Mouse (Mus musculus) erythroblast, embryonic 14.5 days (primary cell): ENCODE results near the gene Zan. TPM values are rescaled to one million over a fixed set of nuclear protein-coding genes. Genes with fewer than 3 reads are reported as not detected.

Experiments
- H3K27me3 ChIP-seq: 2 replicates; pipeline ENCODE4 v1.6.1; 2012; ENCODE audit warnings: inconsistent platforms; ENCODE audit not compliant: control insufficient read depth
- H3K36me3 ChIP-seq: 2 replicates; pipeline ENCODE4 v1.6.1; 2012; ENCODE audit warnings: mild to moderate bottlenecking, inconsistent platforms; ENCODE audit not compliant: control insufficient read depth
- H3K4me1 ChIP-seq: 2 replicates; pipeline ENCODE4 v1.6.1; 2012; ENCODE audit warnings: inconsistent platforms; ENCODE audit not compliant: control insufficient read depth
- H3K4me3 ChIP-seq: replicated peaks from 2 replicates; pipeline ENCODE3; 2012; ENCODE audit warnings: moderate library complexity, mild to moderate bottlenecking, inconsistent platforms
- H3K9me3 ChIP-seq: 2 replicates; pipeline ENCODE4 v1.6.1; 2012; ENCODE audit warnings: low read length, inconsistent platforms, mixed read lengths; ENCODE audit not compliant: control insufficient read depth
- GATA1 ChIP-seq: IDR thresholded peaks from 2 replicates; pipeline ENCODE4 v1.6.1; 2012; ENCODE audit warnings: low read length, inconsistent platforms, mixed read lengths
- TAL1 ChIP-seq: IDR thresholded peaks from 3 replicates; pipeline ENCODE4 v1.6.1; 2012; ENCODE audit warnings: low read length, inconsistent platforms, mixed read lengths
- polyA plus RNA-seq: library from polyadenylated mRNA; stranded (reverse); fragments of >175 nt; gene quantifications from 2 replicates; pipeline ENCODE4 v1.2.3, GENCODE M21; 2012

The Zan gene
- polyA plus RNA-seq, 1 experiment = not detected

DNA sequence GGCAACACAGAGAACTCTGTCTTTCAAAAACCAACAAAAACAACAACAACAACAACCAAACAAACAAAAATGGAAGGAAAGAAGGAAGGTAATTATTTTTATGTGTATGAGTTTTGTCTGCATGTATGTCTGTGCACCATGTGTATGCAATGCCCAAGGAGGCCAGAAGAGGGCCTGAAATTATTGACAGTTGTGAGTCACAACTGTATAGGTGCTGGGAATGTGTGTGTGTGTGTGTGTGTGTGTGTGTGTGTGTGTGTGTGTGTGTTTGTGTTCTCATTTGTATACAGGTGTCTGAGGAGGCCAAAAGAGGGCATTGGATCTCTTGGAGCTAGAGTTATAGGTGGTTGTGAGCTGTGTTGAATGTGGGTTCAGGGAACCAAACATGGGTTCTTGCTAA lies 133.0 kb downstream of the Zan start:
- H3K9me3 ChIP-seq = no peaks in the 10 kb centered on the region
- no peaks in the 10 kb centered on the region for H3K36me3 ChIP-seq
- H3K27me3 ChIP-seq = peaks cover 33% of the 10 kb centered on the region
- H3K4me3 ChIP-seq = no peak overlapping the region
- peaks cover 12% of the 10 kb centered on the region for H3K4me1 ChIP-seq
- TF ChIP-seq GATA1 (no peak), TAL1 (no peak)

DNA sequence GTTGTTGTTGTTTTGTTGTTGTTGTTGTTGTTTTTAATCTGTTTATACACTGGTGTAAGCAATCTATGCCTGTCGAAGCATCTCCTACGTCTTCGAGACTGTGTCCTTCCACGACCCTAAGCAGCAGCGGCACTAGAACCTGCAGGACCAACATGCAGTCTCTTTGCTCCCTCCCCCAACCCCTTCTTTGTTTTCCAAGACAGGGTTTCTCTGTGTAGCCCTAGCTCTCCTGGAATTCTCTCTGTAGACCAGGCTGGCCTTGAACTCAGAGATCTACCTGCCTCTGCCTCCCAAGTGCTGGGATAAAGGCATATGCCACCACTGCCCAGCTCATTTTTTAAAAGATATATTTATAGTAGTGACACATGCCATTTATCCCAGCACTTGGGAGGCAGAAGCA lies 133.5 kb downstream of the Zan start:
- no peaks in the 10 kb centered on the region for H3K9me3 ChIP-seq
- no peaks in the 10 kb centered on the region for H3K36me3 ChIP-seq
- H3K27me3 ChIP-seq = peaks cover 31% of the 10 kb centered on the region

DNA sequence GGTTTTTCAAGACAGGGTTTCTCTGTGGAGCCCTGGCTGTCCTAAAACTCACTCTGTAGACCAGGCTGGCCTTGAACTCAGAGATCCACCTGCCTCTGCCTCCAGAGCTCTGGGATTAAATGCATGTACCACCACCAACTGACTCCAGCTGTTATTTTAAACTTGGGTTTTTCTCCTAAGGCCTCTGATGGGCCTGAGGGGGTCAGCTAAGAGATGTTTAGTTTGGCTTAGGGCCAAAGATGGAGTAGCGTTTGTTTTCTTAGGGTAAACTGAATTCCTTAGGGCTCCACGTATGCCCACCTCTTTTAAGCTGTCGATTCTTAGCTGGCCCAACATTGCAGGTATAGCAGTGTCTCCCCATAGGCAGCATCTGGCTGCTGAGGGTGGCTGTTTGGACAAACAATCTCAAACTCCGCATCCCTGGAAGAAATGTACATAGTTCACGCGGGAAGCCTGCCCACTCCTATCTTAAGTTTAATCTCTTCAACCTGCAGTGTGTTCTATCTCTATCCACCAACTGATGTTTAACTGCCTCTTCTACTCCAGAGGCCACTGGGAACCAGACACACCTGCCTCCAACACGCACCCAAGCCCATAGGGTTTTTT lies 134.4 kb downstream of the Zan start:
- H3K36me3 ChIP-seq = no peaks in the 10 kb centered on the region
- no peaks in the 10 kb centered on the region for H3K9me3 ChIP-seq
- H3K27me3 ChIP-seq = peaks cover 22% of the 10 kb centered on the region
- H3K4me3 ChIP-seq = no peak overlapping the region
- H3K4me1 ChIP-seq = peaks cover 25% of the 10 kb centered on the region
- TF ChIP-seq TAL1 (no peak), GATA1 (no peak)

More for the DNA sequence above, 133.5 kb downstream of the Zan start:
- TF ChIP-seq TAL1 = no peak
- TF ChIP-seq GATA1 = no peak
- H3K4me1 ChIP-seq = peaks cover 17% of the 10 kb centered on the region
- no peak overlapping the region for H3K4me3 ChIP-seq

DNA sequence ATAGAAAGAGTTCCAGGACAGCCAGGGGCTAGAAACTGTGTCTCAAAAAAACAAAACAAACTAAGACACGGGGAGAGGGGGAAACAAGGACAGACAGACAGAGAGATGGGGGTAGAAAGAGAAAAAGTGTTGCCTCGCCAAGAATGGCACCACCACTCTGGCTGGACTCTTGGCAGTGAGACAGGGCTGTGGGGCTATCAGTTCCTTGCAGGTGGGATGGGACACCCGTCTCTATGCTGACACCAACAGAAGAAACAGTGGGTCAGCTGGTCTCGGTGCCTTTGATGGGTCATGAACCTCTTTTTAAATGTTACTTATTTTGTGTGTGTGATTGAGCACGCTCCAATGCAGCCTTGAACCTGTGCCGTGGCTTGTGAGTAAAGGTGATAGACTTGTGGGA lies 136.6 kb downstream of the Zan start:
- Histone ChIP-seq H3K4me3 (no peak overlapping the region), H3K36me3 (no peaks in the 10 kb centered on the region), H3K4me1 (peaks cover 33% of the 10 kb centered on the region), H3K9me3 (no peaks in the 10 kb centered on the region), H3K27me3 (peaks cover 19% of the 10 kb centered on the region)
- no peak for TF ChIP-seq TAL1
- TF ChIP-seq GATA1 = no peak

DNA sequence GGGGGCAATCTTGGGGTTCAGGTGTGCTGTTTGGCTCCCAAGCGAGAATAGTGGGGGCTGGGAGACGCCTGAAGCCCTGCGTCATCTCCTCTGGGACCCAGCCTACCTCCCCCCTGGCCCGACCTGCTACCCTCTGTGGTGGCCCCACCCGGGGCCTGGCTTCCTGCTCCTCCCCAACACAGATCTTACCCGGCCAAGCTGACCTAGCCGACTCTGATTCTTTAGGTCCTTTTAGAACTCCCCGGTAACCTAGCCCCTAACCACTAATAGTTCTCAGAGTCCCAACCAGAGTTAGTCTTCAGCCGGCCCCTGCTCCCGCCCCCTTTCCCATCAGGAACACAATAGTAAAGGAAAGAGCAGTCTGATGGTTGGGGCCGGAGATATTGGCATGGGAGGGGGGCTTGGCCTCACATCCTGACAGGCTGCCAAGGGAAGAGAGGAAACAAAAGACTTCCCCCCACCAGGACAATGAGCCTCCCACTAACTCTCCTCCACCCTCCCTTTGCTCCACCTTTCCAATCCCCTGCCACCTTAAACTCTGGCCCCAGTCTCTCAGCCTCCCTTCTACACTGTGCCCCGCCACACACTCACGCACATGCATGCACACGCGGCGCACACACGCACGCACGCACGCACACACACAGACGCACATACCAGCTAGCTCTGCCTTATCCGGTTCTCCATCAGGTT lies 137.4 kb downstream of the Zan start:
- H3K4me1 ChIP-seq = peaks cover 33% of the 10 kb centered on the region
- peaks cover 19% of the 10 kb centered on the region for H3K27me3 ChIP-seq
- H3K9me3 ChIP-seq = no peaks in the 10 kb centered on the region
- TF ChIP-seq GATA1 = no peak
- no peak; the same call in 2 of the 3 replicates for TF ChIP-seq TAL1
- H3K36me3 ChIP-seq = no peaks in the 10 kb centered on the region
- H3K4me3 ChIP-seq = peak overlapping the region; percentile 59

DNA sequence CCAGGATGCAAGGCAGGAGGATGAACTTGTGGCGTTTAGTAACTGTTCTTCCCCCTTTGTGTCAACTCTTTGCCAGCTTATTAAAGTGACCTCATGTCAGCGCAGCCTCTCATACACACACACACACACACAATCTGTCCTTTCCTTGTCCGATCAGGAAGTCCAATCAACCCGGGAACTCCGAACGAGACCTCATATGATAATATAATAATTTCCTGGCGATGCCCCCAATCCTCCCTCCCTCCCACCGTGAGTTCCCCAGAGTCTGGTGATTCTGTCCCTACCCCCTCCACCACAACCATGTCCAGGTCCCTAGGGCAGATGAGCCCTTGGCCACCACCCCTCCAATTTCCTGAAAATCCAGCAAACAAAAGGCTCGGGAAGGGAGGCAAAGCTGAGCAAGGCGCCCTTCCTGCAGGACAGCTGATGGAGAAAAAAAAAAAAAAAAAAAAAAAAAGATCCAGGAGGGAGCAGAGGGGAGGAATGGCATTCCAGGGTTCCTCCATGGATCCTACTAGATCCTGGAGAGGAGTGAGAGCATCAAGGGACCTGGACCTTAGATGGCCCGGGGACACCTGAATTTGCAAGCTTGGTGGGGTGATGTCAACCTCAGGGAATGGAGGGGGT lies 138.1 kb downstream of the Zan start:
- Histone ChIP-seq H3K27me3 (peaks cover 19% of the 10 kb centered on the region), H3K36me3 (no peaks in the 10 kb centered on the region), H3K4me3 (peak overlapping the region; percentile 59), H3K9me3 (no peaks in the 10 kb centered on the region), H3K4me1 (peaks cover 38% of the 10 kb centered on the region)
- no peak; the same call in 2 of the 3 replicates for TF ChIP-seq TAL1
- no peak for TF ChIP-seq GATA1

DNA sequence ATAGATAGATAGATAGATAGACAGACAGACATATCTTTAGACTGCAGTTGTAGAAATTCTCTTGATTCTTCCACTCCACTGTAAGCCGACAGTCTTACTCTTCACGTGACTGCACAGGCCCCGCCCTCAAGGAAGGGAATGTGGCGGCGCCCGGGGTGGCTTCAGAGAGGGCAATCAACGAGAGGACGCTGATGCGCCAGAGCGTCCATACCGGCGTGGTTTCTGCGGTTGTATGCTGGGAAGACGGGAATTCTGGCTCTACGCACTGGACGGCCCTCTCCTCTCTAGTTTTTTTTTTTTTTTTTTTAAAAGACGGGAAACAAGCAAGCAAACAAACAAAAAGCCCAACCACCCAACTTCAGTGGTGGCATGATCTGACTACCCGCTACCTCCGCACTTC lies 138.6 kb downstream of the Zan start:
- peaks cover 43% of the 10 kb centered on the region for H3K4me1 ChIP-seq

DNA sequence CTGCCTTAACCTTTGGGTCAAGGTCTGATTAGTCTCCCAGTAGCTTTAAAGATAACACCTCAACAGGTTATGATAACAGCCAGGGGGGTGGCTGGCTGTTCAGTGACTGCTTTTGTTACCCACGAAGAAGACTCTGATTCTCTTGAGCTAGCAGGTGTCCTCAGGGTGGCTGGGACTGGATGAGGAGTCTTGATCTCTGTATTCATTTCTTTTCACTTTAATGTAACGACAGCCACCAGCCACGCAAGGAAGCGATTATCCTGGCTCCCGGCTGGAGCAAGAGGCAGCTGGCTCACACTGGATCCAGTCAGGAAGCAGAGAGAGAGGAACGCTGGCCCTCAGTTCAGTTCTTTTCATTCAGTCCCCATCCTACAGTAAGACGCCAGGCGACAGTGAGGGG lies 139.7 kb downstream of the Zan start:
- no peak overlapping the region for H3K4me3 ChIP-seq
- no peak for TF ChIP-seq TAL1
- no peak for TF ChIP-seq GATA1
- no peaks in the 10 kb centered on the region for H3K9me3 ChIP-seq
- H3K27me3 ChIP-seq = peaks cover 19% of the 10 kb centered on the region
- peaks cover 49% of the 10 kb centered on the region for H3K4me1 ChIP-seq
- H3K36me3 ChIP-seq = no peaks in the 10 kb centered on the region

More for the DNA sequence above, 138.6 kb downstream of the Zan start:
- Histone ChIP-seq H3K36me3 (no peaks in the 10 kb centered on the region), H3K4me3 (peak overlapping the region; percentile 59), H3K9me3 (no peaks in the 10 kb centered on the region), H3K27me3 (peaks cover 19% of the 10 kb centered on the region)
- TF ChIP-seq GATA1 = no peak
- TF ChIP-seq TAL1 = no peak

DNA sequence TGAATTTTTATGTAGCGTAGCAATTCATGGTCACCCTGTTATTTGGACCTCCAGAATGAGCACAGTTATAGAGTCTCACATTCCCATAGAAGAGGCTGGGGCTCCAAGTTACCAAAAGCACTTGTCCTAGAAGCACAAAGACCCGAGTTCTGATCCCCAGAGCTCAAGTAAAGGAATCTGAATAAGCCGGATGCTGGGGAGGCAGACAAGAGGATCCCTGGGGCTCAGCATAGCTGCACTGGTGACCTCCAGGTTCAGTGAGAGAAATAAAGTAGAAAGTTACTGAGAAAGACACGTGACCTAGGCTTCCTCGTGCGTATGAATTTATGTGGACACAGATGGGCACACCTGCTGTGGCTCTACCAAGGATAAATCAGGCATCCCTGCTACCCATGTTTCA lies 141.8 kb downstream of the Zan start:
- Histone ChIP-seq H3K36me3 (no peaks in the 10 kb centered on the region), H3K4me3 (no peak overlapping the region), H3K4me1 (peaks cover 48% of the 10 kb centered on the region), H3K9me3 (no peaks in the 10 kb centered on the region), H3K27me3 (peaks cover 16% of the 10 kb centered on the region)
- no peak for TF ChIP-seq TAL1
- TF ChIP-seq GATA1 = no peak
